Mouse (Mus musculus): ENCODE data around the gene Ccdc18. TPM values are rescaled to one million over a fixed set of nuclear protein-coding genes. Genes with fewer than 3 reads are reported as not detected.
"Not testable (repeated sequence)": the region's sequence is repeated elsewhere in the genome, so short reads cannot be mapped to it uniquely, and the experiment has no call there.

The Ccdc18 gene
- total RNA-seq, 2 experiments from 2014 or later, result 1.0 to 1.5 TPM

- DNase-seq, result peak; percentile 39 to 42
These were observed 130.0 kb downstream of the Ccdc18 start for GRCm38 (mm10) chr5:108262722-108263121.

- DNase-seq, result not testable (repeated sequence)
These were observed 131.1 kb downstream of the Ccdc18 start for GRCm38 (mm10) chr5:108263785-108264184.

GRCm38 (mm10) chr5:108266990-108267389, 134.3 kb downstream of the Ccdc18 start:
- DNase-seq, result no peak

- DNase-seq, result peak; percentile 86
These were observed 135.7 kb downstream of the Ccdc18 start, which contains the start of gene Dr1 for GRCm38 (mm10) chr5:108268127-108269062. Gene Dr1 (plus strand): TSS chr5:108268897.

- peak in 1 of 2 experiments; percentile 20 for DNase-seq
These were observed 136.6 kb downstream of the Ccdc18 start for GRCm38 (mm10) chr5:108269063-108269810.

- DNase-seq, result no peak
These were observed 137.1 kb downstream of the Ccdc18 start for GRCm38 (mm10) chr5:108269811-108270151.

GRCm38 (mm10) chr5:108270415-108270814, 137.7 kb downstream of the Ccdc18 start:
- DNase-seq, result no peak

- DNase-seq, result not testable (repeated sequence)
These were observed 138.7 kb downstream of the Ccdc18 start for GRCm38 (mm10) chr5:108271345-108271744.

Other genes with a start within 250 kb of the Ccdc18 start
- 10 to 100 TPM; 71.3 to 78.0 TPM for gene Rpl5, start 232.4 kb upstream of the Ccdc18 start, total RNA-seq (2021)
- gene Fam69a, start 145.8 kb upstream of the Ccdc18 start, total RNA-seq (2021), result 10 to 100 TPM; 32.9 to 39.3 TPM
- gene Mtf2, start 67.2 kb upstream of the Ccdc18 start, total RNA-seq (2021), result 10 to 100 TPM; 49.2 to 52.4 TPM
- 10 to 100 TPM; 23.9 to 25.0 TPM for gene Tmed5, start 255 bp upstream of the Ccdc18 start, total RNA-seq (2021)
- gene Dr1, start 136.0 kb downstream of the Ccdc18 start, total RNA-seq (2021), result 10 to 100 TPM; 45.2 to 47.5 TPM
- gene Pigg, start 179.7 kb downstream of the Ccdc18 start, total RNA-seq (2021), result 10 to 100 TPM; 12.3 to 14.2 TPM
- 10 to 100 TPM; 56.8 to 57.5 TPM for gene Gm42517, start 235.0 kb downstream of the Ccdc18 start, total RNA-seq (2021)